Mouse (Mus musculus) lung, embryonic 15.5 days (tissue): ENCODE measurements around the gene Mlec. TPM values are rescaled to one million over a fixed set of nuclear protein-coding genes. Genes with fewer than 3 reads are reported as not detected.

ENCODE experiments used
- ATAC-seq: fragments of 200-750 bp; cut with Nextera tagmentation; 2 replicates; pipeline ENCODE4 v1.8.0; 2017; ENCODE audit warnings: moderate number of reproducible peaks, borderline replicate concordance; ENCODE audit not compliant: low FRiP score, low TSS enrichment; ENCODE audit errors: extremely low read depth
- H3K27ac ChIP-seq: fragments of 300-500 bp; sonication (generic); 2 replicates; pipeline ENCODE4 v1.5.1; 2015; ENCODE audit warnings: moderate library complexity, mild to moderate bottlenecking, inconsistent platforms
- H3K27me3 ChIP-seq: fragments of 300-500 bp; sonication (generic); 2 replicates; pipeline ENCODE4 v1.6.1; 2015; ENCODE audit warnings: inconsistent platforms
- H3K36me3 ChIP-seq: fragments of 300-500 bp; sonication (generic); 2 replicates; pipeline ENCODE4 v1.6.1; 2015; ENCODE audit warnings: inconsistent platforms
- H3K4me1 ChIP-seq: fragments of 300-500 bp; sonication (generic); 2 replicates; pipeline ENCODE4 v1.6.1; 2015; ENCODE audit warnings: inconsistent platforms
- H3K4me2 ChIP-seq: fragments of 300-500 bp; sonication (generic); 2 replicates; pipeline ENCODE4 v1.6.1; 2015; ENCODE audit warnings: inconsistent platforms, mild to moderate bottlenecking, moderate library complexity
- H3K4me3 ChIP-seq: fragments of 300-500 bp; sonication (generic); 2 replicates; pipeline ENCODE4 v1.5.1; 2015; ENCODE audit warnings: mild to moderate bottlenecking, inconsistent platforms
- H3K9ac ChIP-seq: fragments of 300-500 bp; sonication (generic); 2 replicates; pipeline ENCODE4 v1.6.1; 2015; ENCODE audit warnings: inconsistent platforms
- H3K9me3 ChIP-seq: fragments of 300-500 bp; sonication (generic); 2 replicates; pipeline ENCODE4 v1.6.1; 2016; ENCODE audit warnings: inconsistent platforms
- WGBS: fragments of 180-500 bp; shearing (Covaris S2); methylation state at CpG from one replicate; pipeline ENCODE4 v1.1.7; 2015; 5-methylcytosine and 5-hydroxymethylcytosine counted together
- polyA plus RNA-seq: library from polyadenylated mRNA; unstranded; fragments of >200 nt; fragmentation: Nextera tagmentation; extraction: Ambion mirVana; gene quantifications from 2 replicates; pipeline ENCODE4 v1.2.1, GENCODE M21; 2015

Gene Mlec
- polyA plus RNA-seq, 1 experiment from 2014 or later, result 77.0 TPM

DNA sequence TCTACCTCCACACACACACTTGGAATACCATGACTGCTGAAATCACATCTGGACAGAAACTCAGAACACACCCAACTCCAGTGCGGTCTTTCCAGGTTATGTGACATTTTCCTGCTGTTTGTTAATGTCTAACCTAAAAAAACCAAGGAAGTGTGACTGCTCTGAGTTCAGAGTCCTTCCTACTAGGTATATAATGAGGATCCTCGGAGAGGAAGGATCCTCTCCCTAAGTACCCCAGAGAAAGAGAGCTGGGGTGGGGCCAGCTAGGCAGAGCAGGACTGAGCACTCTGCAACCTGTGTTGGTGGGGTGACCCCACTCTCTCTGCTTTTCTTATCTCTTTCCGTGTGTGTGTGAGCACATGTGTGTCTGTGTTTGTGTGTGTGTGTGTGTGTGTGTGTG, 10.6 kb downstream of the Mlec start:
- Histone ChIP-seq H3K4me2 (no peak overlapping the region), H3K4me3 (no peak overlapping the region), H3K36me3 (peaks cover 62% of the 10 kb centered on the region), H3K27me3 (no peaks in the 10 kb centered on the region), H3K27ac (no peak overlapping the region), H3K9me3 (no peaks in the 10 kb centered on the region), H3K9ac (no peak overlapping the region), H3K4me1 (peaks cover 5% of the 10 kb centered on the region)
- no peak for ATAC-seq
- WGBS, result 71% methylated on average over 3 of the region's 3 CpGs

DNA sequence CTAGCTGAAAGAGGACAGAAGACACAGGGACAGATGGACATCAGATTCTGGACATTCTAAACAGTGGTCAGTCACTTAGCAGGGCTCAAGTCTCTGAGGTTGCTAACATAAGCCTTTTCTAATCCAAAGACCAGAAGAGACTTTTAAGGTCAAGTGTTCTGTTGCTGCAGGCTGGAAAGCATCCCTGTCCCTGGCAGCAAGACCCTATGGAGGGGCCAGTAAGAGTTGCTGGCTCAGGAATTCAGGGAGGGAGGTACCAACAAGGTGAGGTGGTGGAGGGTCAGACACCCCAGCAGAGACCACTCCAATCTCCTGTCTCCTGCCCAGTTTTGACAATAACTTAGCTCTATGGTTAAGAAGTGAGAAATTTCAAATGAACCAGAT, 11.2 kb downstream of the Mlec start:
- Histone ChIP-seq H3K4me3 (no peak overlapping the region), H3K36me3 (peaks cover 62% of the 10 kb centered on the region), H3K27ac (no peak overlapping the region), H3K27me3 (no peaks in the 10 kb centered on the region), H3K4me2 (no peak overlapping the region), H3K9ac (no peak overlapping the region), H3K9me3 (no peaks in the 10 kb centered on the region), H3K4me1 (no peaks in the 10 kb centered on the region)
- ATAC-seq, result no peak

DNA sequence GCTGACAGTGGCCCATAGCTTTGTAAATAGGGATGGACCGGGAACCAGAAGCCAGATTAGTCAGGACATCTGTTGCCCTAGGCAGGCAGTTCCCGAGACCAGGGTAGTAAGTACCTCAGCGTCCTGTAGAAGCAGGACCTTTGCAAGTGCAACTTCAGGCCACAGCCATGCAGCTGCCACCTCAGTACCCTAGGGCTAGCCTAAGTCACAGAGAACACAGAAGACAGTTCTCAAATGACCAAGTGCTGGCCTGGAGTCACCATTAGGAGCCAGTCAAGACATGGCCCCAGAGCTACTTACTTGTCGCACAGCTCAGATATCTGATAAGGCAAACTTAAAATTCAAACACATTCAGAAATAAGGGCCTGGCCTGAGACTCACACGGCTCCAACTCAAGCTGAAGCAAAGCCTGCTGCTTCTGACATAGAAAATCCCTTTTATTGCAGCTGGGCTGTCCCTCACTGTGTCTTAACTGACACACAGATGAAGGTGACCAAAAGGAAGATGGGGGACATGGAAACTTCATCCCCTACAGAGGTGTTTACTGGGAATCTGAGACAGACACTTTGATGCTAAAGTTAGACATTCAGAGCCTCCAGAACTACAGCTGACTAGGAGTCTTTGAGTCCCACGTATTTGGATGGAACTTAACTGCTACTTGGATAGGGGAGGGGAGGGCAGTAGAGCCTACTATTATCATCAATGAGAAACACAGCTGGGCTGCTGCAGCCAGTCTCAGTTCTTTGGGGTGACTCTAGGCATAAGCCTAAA, 11.8 kb downstream of the Mlec start:
- Histone ChIP-seq H3K4me2 (no peak overlapping the region), H3K4me1 (no peaks in the 10 kb centered on the region), H3K36me3 (peaks cover 61% of the 10 kb centered on the region), H3K9ac (no peak overlapping the region), H3K27ac (no peak overlapping the region), H3K9me3 (no peaks in the 10 kb centered on the region), H3K27me3 (no peaks in the 10 kb centered on the region), H3K4me3 (no peak overlapping the region)
- 71% methylated on average over 6 of the region's 6 CpGs for WGBS
- no peak for ATAC-seq

DNA sequence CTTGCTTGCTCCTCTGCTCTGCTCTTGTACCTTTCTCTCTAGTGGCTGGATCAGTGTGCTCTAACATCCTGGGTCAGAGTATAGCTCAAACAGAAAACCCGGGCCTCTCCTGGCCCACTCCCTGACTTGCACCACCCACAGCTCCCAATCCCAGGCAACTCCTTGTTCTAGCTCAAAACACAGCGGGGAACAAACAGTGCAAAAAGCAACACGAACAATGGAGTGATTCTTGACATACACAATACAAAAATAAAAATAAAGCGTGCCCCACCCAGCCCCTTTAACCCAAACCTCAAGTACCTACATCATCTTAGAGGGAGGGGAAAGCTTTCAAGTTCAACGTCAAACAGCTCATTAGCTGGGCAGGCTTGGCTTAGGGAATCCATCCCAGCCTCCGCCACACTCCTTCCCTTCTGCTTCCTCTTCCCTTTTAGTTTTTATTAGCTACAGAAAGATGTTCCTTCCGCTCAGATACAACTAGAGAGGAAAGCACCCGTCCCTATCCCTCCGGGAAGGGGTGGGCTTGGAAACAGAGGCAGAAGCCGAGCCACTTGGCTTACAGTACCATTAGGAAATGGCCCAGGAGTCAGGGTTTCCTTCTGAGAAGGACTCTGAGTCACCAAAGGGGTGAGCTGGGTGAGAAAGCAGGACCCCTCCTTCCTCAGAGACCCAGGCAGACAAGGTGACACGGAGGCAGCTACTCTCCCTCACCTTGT, 12.6 kb downstream of the Mlec start:
- no peak for ATAC-seq
- 74% methylated on average over 11 of the region's 11 CpGs for WGBS
- Histone ChIP-seq H3K9me3 (no peaks in the 10 kb centered on the region), H3K9ac (no peak overlapping the region), H3K4me1 (no peaks in the 10 kb centered on the region), H3K36me3 (peaks cover 53% of the 10 kb centered on the region), H3K27me3 (no peaks in the 10 kb centered on the region), H3K27ac (no peak overlapping the region), H3K4me3 (no peak overlapping the region), H3K4me2 (no peak overlapping the region)

DNA sequence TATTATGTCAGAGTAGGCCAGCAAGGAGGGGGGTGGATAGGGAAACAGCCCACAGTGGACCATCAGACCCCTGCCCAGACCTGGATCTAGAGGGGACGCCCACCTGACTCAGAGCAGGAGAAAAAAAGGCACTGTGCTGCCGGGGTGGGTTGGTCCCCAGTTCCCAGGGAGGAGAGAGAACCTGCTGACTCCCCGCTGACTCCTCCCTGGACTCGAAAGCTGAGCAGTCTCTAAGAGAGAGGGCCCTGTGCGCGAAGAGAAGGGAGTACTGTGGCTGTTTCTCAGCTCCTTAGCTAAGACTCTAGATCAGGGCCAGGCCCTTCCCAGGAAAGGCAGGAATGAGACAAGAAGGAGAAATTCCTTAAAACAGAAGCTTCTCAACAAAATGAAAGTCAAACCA, 13.5 kb downstream of the Mlec start:
- H3K36me3 ChIP-seq, result peaks cover 44% of the 10 kb centered on the region
- 80% methylated on average over 6 of the region's 6 CpGs for WGBS
- no peaks in the 10 kb centered on the region for H3K4me1 ChIP-seq
- no peak overlapping the region for H3K4me3 ChIP-seq
- H3K4me2 ChIP-seq, result no peak overlapping the region
- H3K9ac ChIP-seq, result no peak overlapping the region
- H3K9me3 ChIP-seq, result no peaks in the 10 kb centered on the region
- no peak overlapping the region for H3K27ac ChIP-seq
- H3K27me3 ChIP-seq, result no peaks in the 10 kb centered on the region
- ATAC-seq, result no peak

DNA sequence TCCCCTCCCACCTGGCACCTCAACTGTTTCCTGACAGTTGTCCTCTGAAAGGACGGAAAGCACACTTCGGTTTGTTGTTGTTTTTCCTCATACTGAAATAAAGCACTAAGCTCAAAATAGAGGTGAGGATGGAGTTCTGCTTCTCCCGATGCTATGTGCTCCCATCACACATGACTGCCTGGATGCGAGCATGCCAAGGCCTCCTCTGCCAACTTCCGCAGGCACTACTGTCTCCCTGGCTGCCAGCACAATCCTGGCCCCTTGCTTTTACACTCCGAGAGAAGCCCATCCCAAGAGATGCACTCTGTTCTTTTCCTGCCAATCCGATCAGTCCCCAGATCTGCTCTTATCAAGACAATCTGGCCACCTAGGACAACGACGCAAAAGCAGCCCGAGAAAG, 14.4 kb downstream of the Mlec start:
- Histone ChIP-seq H3K4me2 (no peak overlapping the region), H3K9me3 (no peaks in the 10 kb centered on the region), H3K4me3 (no peak overlapping the region), H3K4me1 (no peaks in the 10 kb centered on the region), H3K27me3 (no peaks in the 10 kb centered on the region), H3K27ac (no peak overlapping the region), H3K9ac (no peak overlapping the region), H3K36me3 (peaks cover 36% of the 10 kb centered on the region)
- ATAC-seq, result no peak
- 66% methylated on average over 10 of the region's 10 CpGs for WGBS

DNA sequence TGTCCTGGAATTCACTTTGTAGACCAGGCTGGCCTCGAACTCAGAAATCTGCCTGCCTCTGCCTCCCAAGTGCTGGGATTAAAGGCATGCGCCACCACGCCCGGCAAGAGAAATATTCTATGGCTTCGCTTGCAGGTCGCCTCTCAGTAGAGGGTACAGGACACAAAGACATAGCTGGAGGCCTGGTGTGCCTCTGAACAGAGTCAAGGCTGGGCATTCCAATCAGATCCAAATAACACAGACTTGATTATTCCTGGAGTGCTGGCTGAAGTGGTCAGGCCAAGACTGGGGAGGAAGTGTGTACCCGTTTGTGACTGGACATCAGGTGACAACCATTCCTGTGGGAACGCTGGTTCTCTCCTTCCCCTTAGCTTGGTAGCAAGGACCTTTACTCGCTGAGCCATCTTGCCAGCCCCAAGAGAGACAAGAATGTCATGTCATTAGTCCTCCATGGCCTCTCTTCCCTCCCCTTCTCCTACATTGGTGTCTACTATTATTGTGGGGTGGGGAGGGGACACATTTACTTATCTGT, 15.7 kb downstream of the Mlec start:
- H3K4me3 ChIP-seq, result no peak overlapping the region
- no peak overlapping the region for H3K9ac ChIP-seq
- H3K27me3 ChIP-seq, result no peaks in the 10 kb centered on the region
- H3K36me3 ChIP-seq, result peaks cover 23% of the 10 kb centered on the region
- H3K27ac ChIP-seq, result no peak overlapping the region
- H3K9me3 ChIP-seq, result no peaks in the 10 kb centered on the region
- 90% methylated on average over 9 of the region's 9 CpGs for WGBS
- no peak for ATAC-seq
- no peak overlapping the region for H3K4me2 ChIP-seq
- no peaks in the 10 kb centered on the region for H3K4me1 ChIP-seq

DNA sequence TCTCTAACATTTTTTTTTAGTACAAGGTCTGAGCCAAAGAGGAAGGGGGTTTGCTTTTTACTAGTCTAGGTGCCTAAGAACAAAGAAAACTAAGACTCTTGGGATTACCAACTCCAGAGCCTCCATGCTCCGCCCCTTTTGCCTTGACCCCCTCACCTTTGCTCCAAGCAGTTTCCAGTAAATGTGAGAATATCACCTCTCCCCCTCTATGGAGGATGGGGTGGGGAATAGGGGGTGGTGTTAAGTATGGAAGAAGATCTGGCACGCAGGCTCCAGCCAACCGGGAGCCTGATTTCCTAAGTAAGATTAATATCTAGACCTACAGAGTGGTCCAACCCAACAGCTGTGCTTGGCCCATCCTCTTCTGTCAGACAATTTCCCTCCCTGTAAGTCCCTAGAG, 17.3 kb downstream of the Mlec start:
- no peak; the same call in 1 of the 2 replicates for ATAC-seq
- H3K9me3 ChIP-seq, result no peaks in the 10 kb centered on the region
- H3K4me3 ChIP-seq, result no peak overlapping the region
- WGBS, result 71% methylated on average over 3 of the region's 3 CpGs
- peaks cover 9% of the 10 kb centered on the region; the same call in 1 of the 2 replicates for H3K36me3 ChIP-seq
- H3K4me1 ChIP-seq, result no peaks in the 10 kb centered on the region
- H3K4me2 ChIP-seq, result no peak overlapping the region
- H3K9ac ChIP-seq, result no peak overlapping the region
- H3K27me3 ChIP-seq, result no peaks in the 10 kb centered on the region
- H3K27ac ChIP-seq, result no peak overlapping the region

DNA sequence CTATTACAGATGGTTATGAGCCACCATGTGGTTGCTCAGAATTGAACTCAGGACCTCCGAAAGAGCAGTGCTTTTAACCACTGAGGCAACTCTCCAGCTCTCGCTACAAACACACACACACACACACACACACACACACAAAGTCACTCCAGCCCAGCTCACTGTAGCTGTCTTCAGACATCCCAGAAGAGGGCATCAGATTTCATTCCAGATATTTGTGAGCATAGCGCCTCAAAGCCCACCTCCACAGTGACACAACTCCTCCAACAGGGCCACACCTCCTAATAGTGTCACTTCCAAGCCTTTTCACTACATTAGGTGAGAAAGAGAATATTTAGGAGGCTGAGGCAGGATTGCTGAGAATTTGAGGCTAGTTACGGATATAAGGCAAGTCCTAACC, 18.9 kb downstream of the Mlec start:
- no peaks in the 10 kb centered on the region for H3K4me1 ChIP-seq
- ATAC-seq, result no peak
- WGBS, result 49% methylated on average over 4 of the region's 4 CpGs
- no peak overlapping the region for H3K9ac ChIP-seq
- H3K27me3 ChIP-seq, result no peaks in the 10 kb centered on the region
- no peaks in the 10 kb centered on the region for H3K36me3 ChIP-seq
- H3K4me3 ChIP-seq, result no peak overlapping the region
- H3K4me2 ChIP-seq, result no peak overlapping the region
- H3K27ac ChIP-seq, result no peak overlapping the region
- H3K9me3 ChIP-seq, result no peaks in the 10 kb centered on the region

DNA sequence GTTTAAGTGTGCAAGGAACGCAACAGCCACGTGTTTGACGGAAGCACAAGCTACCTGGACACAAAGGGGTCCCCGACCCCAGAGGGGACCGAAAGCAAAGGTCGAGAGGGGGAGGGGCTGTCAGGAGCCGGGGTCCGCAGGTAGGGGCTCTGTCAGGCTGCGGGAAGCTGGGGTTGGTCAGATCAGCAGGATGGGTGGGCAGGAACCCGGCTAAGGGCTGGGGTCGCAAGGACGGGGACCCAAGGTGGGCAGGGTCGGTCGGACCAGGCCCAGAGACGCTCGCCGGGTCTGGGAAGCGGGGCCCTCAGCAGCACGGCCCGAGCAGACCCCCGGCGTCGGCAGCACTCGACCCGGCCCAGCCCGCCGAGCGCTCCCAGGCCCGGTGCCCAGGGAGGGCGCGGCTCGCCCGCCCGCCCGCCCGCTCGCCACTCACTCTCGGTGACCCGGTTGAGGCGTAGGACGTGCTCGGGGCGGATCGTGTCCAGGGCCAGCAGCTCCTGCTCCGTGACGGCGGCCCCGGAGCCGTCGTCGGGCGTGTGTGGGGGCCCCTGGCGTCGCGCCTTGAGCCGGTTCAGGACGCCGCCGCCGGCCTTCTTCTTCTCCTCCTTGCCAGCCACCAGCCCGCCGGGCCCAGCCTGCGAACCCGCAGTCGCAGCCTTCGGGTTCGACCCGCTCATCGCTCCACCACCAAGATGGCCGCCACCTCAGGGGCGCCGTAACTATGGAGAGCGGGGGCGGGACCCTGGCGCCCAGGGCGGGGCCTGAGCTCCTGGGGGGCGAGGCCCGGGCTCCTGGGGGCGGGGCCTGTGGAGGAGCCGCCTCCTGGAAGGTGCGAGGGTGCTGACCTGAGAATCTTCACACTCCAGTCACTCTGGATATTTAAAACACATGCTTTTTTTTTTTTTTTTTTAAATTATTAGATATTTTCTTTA, 23.5 kb downstream of the Mlec start, which contains the start of gene Unc119b:
Gene Unc119b (minus strand): TSS at position 742 of the 932 bp plus-strand sequence.
- H3K4me2 ChIP-seq, result peak within 1 kb of the TSS; percentile 96
- peak within 1 kb of the TSS; percentile 84 for H3K4me3 ChIP-seq
- H3K27ac ChIP-seq, result peak within 1 kb of the TSS; percentile 61; the same call in 1 of the 2 replicates
- peaks cover 16% of the 10 kb centered on the region for H3K4me1 ChIP-seq
- no peaks in the 10 kb centered on the region for H3K27me3 ChIP-seq
- H3K36me3 ChIP-seq, result peaks cover 9% of the 10 kb centered on the region
- H3K9me3 ChIP-seq, result no peaks in the 10 kb centered on the region
- WGBS, result under 1% methylated on average over 68 of the region's 81 CpGs
- H3K9ac ChIP-seq, result peak within 1 kb of the TSS; percentile 85
- peak; percentile 94 for ATAC-seq

DNA sequence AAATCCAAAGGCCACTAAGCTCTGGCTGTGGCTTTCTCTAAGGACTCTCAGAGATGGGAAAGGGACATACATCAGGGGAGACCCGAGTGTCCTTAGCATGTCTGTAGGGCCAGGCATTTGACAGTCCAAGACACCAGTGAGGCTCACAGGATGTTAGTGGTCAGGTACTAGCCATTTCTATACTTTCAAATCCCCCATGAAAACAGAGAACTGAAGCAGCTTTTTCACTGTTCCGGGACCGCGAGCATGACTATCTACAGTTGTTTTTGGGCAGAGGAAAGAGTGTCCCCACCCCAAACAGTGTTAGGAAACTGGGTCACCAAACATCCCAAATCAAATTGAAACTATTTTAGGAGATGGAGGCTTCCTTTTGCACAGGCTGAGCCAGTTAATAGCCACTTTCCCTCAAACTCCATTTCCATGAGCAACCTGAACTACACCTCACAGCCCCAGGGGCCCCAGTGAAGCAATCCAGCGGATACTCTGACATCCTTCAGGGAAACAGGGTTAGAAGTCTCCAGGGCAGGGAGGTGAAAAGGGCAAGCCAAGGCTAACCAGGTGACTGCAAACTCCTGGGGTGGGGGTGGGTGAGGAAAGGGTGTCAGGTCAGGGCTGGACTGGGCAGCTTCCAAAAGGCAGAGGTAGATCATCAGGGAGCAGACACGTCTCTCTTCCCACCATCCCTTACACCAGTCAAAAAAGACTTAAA, 24.5 kb downstream of the Mlec start:
- no peak for ATAC-seq
- no peak overlapping the region for H3K27ac ChIP-seq
- WGBS, result 62% methylated on average over 6 of the region's 6 CpGs

More for the DNA sequence above, 24.5 kb downstream of the Mlec start:
- Histone ChIP-seq H3K9ac (peak overlapping the region; percentile 36; the same call in 1 of the 2 replicates), H3K36me3 (peaks cover 16% of the 10 kb centered on the region), H3K9me3 (no peaks in the 10 kb centered on the region), H3K4me2 (peak overlapping the region; percentile 96), H3K27me3 (no peaks in the 10 kb centered on the region), H3K4me3 (peak overlapping the region; percentile 84), H3K4me1 (peaks cover 16% of the 10 kb centered on the region)
